Mouse (Mus musculus): ENCODE data around the gene Arpp19.

DNA sequence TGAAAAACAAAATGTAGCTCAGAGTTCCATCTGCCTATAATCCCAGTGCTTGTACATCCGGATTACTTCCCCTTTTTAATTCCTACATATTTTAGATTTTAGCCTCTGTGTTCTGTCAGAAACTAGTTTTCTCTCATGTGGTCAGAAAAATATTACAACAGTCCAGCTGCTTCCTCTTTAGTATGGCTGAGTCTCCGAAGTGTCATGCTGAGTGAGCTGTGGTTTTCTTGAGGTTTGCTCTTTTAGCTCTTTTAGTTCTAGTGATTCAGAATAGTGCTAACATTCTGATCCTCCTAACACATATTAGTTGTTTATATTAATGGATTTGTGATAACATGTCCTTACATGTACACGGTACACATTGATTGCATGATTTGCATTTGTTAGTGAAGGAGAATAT is 57.3 kb downstream of the Arpp19 start:
- TF ChIP-seq CTCF (IDR thresholded peaks at IDR 0.05; ENCODE audit: control insufficient read depth, insufficient read depth, insufficient replicate concordance, low read depth, low read length): no peak
- no peak for TF ChIP-seq POLR2A (IDR thresholded peaks at IDR 0.05; ENCODE audit: control insufficient read depth, low read depth, low read length)

All from testis, adult 2 months (tissue).